Mouse (Mus musculus) erythroblast, embryonic 14.5 days (primary cell): ENCODE data around the gene Ppp1r1c.

Experiments used
- GATA1 ChIP-seq: IDR thresholded peaks from 2 replicates; pipeline ENCODE4 v1.6.1; 2012; ENCODE audit warnings: low read length, inconsistent platforms, mixed read lengths
- TAL1 ChIP-seq: IDR thresholded peaks from 3 replicates; pipeline ENCODE4 v1.6.1; 2012; ENCODE audit warnings: low read length, inconsistent platforms, mixed read lengths

- TF ChIP-seq GATA1 (no peak), TAL1 (no peak)
These were observed 91.0 kb downstream of the Ppp1r1c start for GRCm38 (mm10) chr2:79798627-79799026.
